Mouse (Mus musculus) midbrain, embryonic 10.5 days (tissue): ENCODE measurements around the gene Vmn2r109. TPM values are rescaled to one million over a fixed set of nuclear protein-coding genes. Genes with fewer than 3 reads are reported as not detected.
"Not testable (repeated sequence)": the region's sequence is repeated elsewhere in the genome, so short reads cannot be mapped to it uniquely, and the experiment has no call there.

Source experiments
- DNase-seq: peaks from one replicate; pipeline ENCODE4 v3.0.0-alpha.2; 2017; ENCODE audit warnings: low spot score
- H3K27ac ChIP-seq: fragments of 300-500 bp; sonication (generic); replicated peaks from 2 replicates; pipeline ENCODE4 v1.5.1; 2016; ENCODE audit warnings: mild to moderate bottlenecking
- H3K27me3 ChIP-seq: fragments of 300-500 bp; sonication (generic); 2 replicates; pipeline ENCODE4 v1.6.1; 2016; ENCODE audit warnings: low read depth, mild to moderate bottlenecking; ENCODE audit not compliant: poor library complexity, severe bottlenecking
- H3K36me3 ChIP-seq: fragments of 300-500 bp; sonication (generic); 2 replicates; pipeline ENCODE4 v1.6.1; 2016; ENCODE audit warnings: mild to moderate bottlenecking, moderate library complexity
- H3K4me1 ChIP-seq: fragments of 300-500 bp; sonication (generic); 2 replicates; pipeline ENCODE4 v1.6.1; 2016
- H3K4me3 ChIP-seq: fragments of 300-500 bp; sonication (generic); 2 replicates; pipeline ENCODE4 v1.5.1; 2016; ENCODE audit warnings: mild to moderate bottlenecking, moderate library complexity
- H3K9me3 ChIP-seq: fragments of 300-500 bp; sonication (generic); replicated peaks from 2 replicates; pipeline ENCODE4 v1.6.1; 2016; ENCODE audit warnings: mild to moderate bottlenecking
- WGBS: fragments of 180-500 bp; shearing (Covaris S2); methylation state at CpG from one replicate; pipeline ENCODE4 v1.1.7; 2016; 5-methylcytosine and 5-hydroxymethylcytosine counted together
- polyA plus RNA-seq: library from polyadenylated mRNA; unstranded; fragments of >200 nt; fragmentation: Nextera tagmentation; extraction: Ambion mirVana; gene quantifications from 2 replicates; pipeline ENCODE4 v1.2.1, GENCODE M21; 2016

Gene Vmn2r109
- polyA plus RNA-seq, result not detected in 2 replicates

- 92% methylated on average over 1 of the region's 1 CpGs for WGBS
- no peak for DNase-seq
- Histone ChIP-seq H3K36me3 (no peaks in the 10 kb centered on the region), H3K4me1 (no peaks in the 10 kb centered on the region), H3K27ac (no peak within 1 kb of the TSS), H3K27me3 (no peaks in the 10 kb centered on the region), H3K4me3 (no peak within 1 kb of the TSS), H3K9me3 (peaks cover 7% of the 10 kb centered on the region; the same call in 1 of the 2 replicates)
Measured at GRCm38 (mm10) chr17:20564656-20565055, at the start of gene Vmn2r109. TSS of gene Vmn2r109 (minus strand) at chr17:20564756.

- H3K4me3 ChIP-seq, result no peak within 1 kb of the TSS
- WGBS, result 55% methylated on average over 1 of the region's 1 CpGs
- H3K4me1 ChIP-seq, result no peaks in the 10 kb centered on the region
- no peaks in the 10 kb centered on the region for H3K36me3 ChIP-seq
- H3K27me3 ChIP-seq, result no peaks in the 10 kb centered on the region
- peaks cover 19% of the 10 kb centered on the region for H3K9me3 ChIP-seq
- no peak within 1 kb of the TSS for H3K27ac ChIP-seq
- DNase-seq, result no peak
Measured at GRCm38 (mm10) chr17:20596323-20596722, 31.8 kb upstream of the Vmn2r109 start, which contains the start of gene Vmn2r110. TSS of gene Vmn2r110 (minus strand) at chr17:20596423.

GRCm38 (mm10) chr17:20508247-20508646 lies 56.3 kb downstream of the Vmn2r109 start:
- H3K4me3 ChIP-seq, H3K27me3 ChIP-seq, H3K36me3 ChIP-seq, DNase-seq, H3K27ac ChIP-seq, H3K4me1 ChIP-seq: not testable (repeated sequence)
- peaks cover 31% of the 10 kb centered on the region for H3K9me3 ChIP-seq

- H3K9me3 ChIP-seq, result peaks cover 25% of the 10 kb centered on the region
- no peak for DNase-seq
- no peaks in the 10 kb centered on the region for H3K36me3 ChIP-seq
- no peak within 1 kb of the TSS for H3K27ac ChIP-seq
- no peaks in the 10 kb centered on the region for H3K27me3 ChIP-seq
- H3K4me1 ChIP-seq, result no peaks in the 10 kb centered on the region
- no peak within 1 kb of the TSS for H3K4me3 ChIP-seq
Measured at GRCm38 (mm10) chr17:20497858-20498257, 66.7 kb downstream of the Vmn2r109 start, which contains the start of gene Vmn1r225. TSS of gene Vmn1r225 (plus strand) at chr17:20498158.

Other genes starting within 250 kb of the Vmn2r109 start
- not detected in 2 replicates for gene Vmn2r107, start 219.5 kb downstream of the Vmn2r109 start, polyA plus RNA-seq
- not detected in 2 replicates for gene Vmn1r224, start 150.6 kb downstream of the Vmn2r109 start, polyA plus RNA-seq
- gene Vmn2r108, start 83.4 kb downstream of the Vmn2r109 start, polyA plus RNA-seq, result not detected in 2 replicates
- gene Vmn1r225, start 66.6 kb downstream of the Vmn2r109 start, polyA plus RNA-seq, result not detected in 2 replicates
- gene Vmn2r110, start 31.7 kb upstream of the Vmn2r109 start, polyA plus RNA-seq, result 0.04 TPM in 1 of 2 replicates, not detected in the other
- not detected in 2 replicates for gene Fpr-rs3, start 60.1 kb upstream of the Vmn2r109 start, polyA plus RNA-seq
- not detected in 2 replicates for gene Vmn1r226, start 118.1 kb upstream of the Vmn2r109 start, polyA plus RNA-seq
- gene Vmn1r227, start 165.1 kb upstream of the Vmn2r109 start, polyA plus RNA-seq, result not detected in 2 replicates
- not detected in 2 replicates for gene Vmn1r228, start 221.4 kb upstream of the Vmn2r109 start, polyA plus RNA-seq
- not detected in 2 replicates for gene Vmn1r229, start 246.8 kb upstream of the Vmn2r109 start, polyA plus RNA-seq